Mouse (Mus musculus): ENCODE measurements around the gene Phb2.
A peak's percentile ranks its signal among the peaks of the same experiment; 100 is the strongest.

The Phb2 gene

DNA sequence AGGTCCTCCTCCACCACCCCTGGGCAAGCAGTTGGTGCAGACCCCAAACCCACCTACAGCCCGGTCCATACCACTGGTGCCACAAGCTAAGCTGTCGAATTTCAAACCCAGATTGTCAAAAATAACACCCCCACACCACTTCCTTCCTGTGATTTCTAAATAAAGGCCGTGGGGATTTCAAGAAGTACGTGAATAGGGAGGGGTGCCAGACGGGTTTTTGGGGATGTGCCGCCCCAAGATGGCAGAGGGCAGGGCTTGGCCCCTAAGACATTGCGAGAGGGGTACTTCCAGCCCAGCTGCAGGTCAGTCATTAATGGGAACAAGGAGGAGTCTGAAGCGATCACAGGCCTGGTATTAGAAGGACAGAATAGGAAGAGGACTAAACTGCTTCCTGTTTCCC is 11.4 kb downstream of the Phb2 start:
- no peak for DNase-seq (ENCODE audit: low spot score)

DNA sequence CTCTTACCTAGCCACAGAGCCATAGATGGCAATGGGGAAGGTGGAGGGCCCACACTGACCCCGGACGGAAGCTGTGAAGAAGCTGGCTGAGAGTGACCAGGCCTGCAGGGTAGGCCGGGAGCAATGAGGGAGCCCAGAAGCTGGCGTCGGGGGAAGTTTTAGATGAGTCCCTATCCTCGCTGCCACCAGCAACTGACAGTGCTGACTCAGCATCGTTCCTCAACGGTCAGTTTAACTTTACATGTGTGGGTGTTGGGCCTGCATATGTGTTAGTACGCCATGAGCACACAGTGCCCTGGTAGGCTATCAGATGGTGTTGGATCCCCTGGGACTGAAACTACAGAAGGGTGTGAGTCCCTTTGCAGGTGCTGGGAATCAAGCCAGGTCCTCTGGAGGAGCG is 12.3 kb downstream of the Phb2 start:
- DNase-seq (ENCODE audit: low spot score) = no peak

DNA sequence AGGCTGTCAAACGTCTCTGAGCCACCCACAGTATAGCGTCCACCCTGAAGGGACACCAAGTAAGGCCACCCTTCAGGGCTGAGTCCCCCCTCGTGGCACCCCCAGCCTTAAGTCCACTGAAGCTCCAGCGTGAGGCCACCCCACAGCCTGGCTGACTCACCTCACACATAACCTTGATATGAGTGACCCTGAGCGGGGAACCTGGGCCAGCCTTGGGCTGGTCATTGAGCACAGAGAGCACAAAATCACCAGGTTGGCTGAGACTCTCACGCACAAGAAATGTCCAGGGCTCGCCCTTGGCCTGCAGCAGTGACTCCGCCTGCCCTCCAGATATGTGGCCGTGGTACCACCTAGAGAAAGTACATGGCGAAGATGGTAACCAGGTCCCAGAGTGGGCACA is 16.5 kb downstream of the Phb2 start:
- DNase-seq (ENCODE audit: low spot score) = no peak

DNA sequence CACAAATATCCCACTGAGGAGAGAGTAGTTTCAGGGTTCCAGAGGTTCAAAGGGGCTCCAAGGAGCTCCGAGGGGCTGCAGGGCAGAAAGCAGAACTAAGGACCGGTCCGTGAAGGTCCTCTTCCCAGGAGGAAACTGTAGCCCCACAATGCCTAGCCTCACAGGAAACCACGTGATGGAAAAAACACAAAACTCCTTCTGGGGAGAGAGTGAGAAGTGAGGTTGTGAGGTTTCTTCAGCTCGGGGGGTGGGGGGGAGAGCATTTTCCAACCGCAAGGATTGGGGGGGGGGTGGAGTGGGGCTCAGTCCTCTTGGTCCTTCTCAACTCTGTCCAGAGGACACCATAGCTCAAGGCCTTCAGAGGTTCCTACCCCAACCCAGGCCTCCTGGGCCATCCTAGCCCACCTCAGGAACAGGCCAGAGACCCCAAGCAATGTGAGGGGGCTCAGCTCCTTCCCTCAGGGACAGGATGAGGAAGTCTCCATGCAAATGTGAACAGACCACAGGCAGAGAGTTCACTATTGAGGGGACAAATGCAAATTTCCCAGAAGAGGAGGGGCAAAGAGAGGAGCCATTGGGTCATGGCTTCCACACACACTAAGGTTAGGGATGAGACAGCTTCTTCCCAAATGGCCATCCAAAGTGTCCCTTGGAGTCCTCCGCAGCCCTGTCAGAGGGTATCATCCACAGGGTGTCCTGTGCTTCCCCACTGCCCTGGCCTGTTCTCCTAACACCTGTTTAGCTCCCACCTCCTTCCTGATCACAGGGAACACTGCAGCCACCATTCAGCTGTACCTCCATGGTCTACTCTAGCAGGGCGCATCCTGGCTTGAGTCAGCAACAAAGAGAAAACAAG is 17.9 kb downstream of the Phb2 start:
- no peak for DNase-seq (ENCODE audit: low spot score)

DNA sequence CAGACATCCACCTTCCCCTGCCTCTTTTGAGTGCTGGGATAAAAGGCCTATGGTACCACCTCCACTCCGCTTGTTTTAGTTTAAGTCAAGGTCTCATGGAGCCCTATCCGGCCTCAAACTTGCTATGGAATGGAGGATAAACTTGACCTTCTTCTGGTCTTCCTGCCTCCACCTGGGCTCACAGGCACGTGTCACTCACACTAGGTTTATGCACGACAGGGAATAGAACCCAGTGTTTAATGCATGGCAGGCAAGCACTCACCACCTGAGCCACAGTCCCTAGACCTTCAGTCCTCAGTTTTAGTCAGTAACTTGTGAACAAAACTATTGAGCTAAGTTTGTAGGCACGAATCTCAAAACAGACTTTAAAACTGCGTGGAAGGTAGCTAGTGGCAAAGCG is 18.9 kb downstream of the Phb2 start:
- DNase-seq (ENCODE audit: low spot score) = no peak

DNA sequence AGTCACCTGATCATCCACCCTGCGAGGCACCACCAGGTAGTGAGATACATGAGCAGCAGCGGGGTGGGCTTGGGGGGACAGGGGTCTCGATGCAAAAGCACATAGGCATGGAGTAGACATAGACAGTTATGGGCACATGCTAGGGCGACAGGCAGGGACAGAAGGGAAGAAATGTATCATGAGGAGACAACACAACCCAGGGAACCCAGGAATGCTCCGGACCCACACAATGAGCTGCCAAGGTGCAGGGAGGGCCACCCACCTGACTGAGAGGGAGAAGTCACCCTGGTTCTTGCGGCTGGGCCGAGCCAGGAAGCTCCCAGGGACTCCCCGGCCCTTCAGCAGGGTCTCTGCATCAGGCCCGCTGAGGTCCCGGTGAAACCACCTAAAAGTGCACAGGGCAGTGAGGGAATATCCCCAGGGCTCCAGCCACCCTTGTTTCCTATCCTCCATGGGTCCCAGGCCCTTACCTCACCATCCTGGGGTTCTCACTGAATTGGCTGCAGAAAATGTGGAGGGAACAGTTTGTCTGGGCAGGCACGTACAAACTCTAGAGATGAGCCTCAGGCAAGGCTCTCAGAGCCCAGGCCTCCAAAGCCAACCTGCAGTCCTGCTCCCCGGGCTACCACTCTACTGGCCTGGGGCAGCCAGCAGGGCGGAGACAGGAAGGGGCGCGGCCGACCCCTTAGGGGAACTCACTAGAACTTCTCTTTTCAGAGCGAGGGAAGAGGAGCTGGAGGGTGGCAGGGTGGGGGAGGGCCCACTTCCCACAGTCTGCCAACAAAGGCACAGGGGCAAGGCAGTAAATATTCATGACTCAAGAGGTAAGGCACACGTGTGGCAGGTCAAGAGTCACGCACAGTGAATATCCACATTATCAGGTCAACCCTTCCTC is 20.6 kb downstream of the Phb2 start:
- no peak for DNase-seq (ENCODE audit: low spot score)

DNA sequence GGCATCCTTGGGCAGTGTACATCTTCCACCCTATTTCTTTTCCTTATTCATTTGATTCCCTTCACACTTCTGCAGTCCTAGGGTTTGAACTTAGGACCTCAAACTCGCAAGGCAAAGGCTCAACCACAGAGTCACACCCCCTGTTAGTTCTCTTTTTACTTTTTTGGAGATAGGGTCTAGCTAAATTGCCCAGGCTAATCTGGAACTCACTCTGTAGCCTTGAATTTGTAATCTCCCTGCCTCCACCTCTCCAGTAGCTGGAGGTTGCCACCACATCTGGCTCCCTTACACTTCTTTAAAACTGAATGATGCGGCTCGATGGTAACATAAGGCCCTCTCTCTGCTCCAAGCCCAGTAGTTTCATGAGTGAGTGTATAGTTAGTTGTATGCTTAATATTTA is 22.3 kb downstream of the Phb2 start:
- DNase-seq (ENCODE audit: low spot score) = no peak

DNA sequence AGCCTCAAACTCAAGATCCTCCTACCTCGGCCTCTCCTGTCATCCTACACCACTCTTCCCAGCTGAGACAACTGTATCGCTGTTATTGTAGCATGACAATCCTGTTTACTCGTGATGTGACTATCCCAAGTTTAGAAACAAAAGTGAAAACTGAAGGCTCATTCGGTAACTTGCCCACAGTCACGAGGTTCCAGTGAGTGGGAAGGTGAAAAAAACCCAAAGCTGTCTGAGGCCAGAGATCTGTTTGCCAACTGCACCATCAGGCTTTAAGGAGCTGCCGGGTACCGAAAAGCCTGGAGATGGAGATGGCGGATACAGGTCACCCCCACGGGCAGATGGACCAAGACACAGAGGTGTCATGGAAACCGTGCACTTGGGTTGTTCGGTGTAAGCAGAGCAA is 24.9 kb downstream of the Phb2 start:
- no peak for DNase-seq (ENCODE audit: low spot score)

DNA sequence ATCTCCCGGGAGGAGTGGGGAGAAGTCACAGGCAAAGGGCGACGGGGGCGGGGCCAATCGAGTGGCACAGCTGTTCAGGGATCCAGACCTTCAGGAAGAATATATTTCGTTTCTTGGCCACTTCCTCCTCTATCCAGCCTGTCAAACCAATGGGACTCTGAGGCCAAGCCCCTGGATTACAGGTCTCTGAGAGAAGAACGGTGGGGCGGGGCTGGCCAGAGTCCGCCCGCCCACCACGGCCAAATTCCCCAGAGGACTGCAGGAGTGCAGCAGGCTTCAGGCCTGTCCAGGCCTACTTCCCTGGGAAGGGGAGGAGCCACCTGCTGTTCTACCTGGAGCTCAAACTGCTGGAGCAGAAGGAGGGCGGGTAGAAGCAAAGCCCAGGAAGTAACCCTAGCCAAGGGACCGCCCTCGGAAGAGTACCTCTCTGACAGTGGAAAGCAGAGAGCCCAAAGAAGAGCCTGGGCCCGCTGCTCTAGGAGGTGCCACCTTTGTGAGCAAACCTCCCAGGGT is 26.4 kb downstream of the Phb2 start, which contains the start of gene Ptpn6:
Gene Ptpn6, minus strand, starts transcription at position 204 of the 513 bp plus-strand sequence.
- peak; percentile 87 for DNase-seq (ENCODE audit: low spot score)

DNA sequence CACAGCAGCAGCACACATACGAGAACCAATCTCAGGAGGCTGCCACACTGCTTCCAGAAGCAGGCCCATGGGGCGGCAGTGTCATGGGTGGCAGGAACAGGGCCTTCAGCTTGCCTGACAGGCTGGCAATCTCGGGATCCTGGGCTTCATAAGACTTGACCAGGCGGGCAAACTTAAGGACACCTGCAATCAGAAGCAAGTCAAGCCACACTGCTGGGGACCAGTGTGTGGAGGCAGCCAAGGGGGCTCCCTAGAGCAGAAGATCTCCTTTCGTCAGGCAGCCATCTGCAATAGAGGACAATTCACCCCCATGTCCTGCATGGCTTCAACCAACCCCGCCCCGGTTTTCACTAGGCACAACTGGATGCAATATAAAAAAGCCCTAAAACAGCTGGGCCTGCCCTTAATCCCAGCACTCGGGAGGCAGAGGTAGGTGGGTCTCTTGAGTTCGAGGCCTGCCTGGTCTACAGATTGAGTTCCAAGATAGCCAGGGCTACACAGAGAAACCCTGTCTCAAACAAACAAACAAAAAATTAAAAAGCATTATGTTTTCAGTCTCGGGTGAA is 27.2 kb downstream of the Phb2 start:
- DNase-seq (ENCODE audit: low spot score) = peak; percentile 13

DNA sequence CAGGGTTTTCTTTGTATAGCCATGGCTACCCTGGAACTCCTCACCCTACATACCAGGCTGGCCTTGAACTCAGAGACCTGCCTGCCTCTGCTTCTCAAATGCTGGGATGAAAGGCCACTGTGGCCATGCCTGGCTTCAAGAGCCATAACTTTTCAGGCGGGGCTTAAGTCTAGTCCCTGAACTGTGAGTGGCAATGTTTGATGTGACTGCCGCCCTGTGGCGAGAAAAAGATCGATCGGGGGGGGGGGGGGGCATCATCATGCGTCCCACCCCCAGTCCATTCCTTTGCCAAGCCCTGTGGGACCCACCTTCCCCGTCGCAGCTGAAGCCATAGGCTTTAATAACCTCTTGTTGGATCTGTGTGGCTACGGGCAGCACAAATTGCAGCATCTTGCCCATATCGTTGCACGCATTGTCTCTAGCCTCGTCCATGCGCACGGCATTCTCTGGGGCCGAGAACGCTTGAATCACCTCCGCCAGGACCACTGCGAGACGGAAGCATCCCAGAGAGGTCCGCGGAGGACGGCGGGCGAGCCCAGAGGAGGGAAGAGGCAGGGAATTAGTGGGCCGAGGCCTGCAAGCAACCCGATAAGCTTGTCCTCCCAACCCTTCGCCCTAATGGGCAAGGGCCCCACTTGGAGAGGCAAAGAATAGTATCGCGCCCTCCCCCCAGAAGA is 28.2 kb downstream of the Phb2 start:
- DNase-seq (ENCODE audit: low spot score) = peak; percentile 81

DNA sequence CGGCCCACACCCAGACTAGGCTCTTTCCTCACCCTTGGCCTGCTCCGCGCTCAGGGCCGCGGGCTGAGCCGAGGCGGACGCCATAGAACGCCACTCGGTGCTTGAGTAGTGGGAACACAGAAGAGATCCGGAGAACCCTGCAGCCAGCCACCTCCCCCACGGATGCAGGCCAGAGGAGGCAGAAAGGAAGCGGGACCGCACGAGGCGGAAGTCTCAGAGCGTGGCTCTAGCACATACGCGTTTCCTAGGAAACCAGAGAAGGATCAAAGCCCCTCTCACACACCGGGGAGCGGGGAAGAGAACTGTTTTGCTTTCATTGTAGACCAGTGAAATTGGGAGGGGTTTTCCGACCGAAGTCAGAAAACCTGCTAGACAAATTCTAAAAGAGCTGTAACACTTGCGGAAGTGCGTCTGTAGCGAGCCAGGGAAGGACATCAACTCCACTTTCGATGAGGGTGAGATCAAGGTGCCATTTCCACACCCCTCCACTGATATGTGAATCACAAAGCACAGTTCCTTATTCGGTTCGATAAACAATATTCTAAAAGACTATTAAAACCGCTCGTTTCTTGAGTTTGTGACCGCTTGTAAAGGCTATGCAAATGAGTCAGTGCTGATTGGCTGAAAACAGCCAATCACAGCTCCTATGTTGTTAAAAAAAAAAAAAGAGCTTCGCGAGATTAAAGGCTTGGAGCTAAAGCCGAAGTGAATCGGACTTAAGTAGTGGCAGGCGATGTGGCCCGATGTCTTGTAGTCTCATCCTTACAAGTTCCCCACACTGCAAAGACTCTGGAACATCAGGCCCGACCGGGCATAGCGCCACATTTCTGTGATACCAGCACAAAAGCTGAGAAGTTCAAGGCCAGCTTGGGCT is 29.0 kb downstream of the Phb2 start, which contains the start of gene Grcc10:
Gene Grcc10, minus strand, starts transcription at position 487 of the 874 bp plus-strand sequence.
- peak; percentile 95 for DNase-seq (ENCODE audit: low spot score)

DNA sequence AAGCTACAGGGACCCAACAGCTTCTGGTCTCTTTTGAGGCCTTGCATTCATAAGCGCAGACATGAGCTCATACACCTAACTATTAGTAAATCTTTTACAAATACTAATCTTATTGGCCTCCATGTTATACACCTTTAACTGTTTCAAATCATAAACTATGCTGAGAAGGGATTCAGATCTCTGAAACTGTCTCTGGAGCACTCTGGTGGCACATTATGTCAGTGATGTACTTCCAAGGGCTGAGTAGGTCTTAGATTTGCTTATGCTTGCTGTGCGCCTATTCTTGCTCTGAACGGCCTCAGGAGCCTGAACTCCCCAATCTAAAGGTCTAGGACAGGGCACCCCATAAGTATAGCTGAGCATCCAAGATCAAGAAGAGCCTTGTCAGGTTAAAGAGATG is 29.7 kb downstream of the Phb2 start:
- DNase-seq (ENCODE audit: low spot score) = no peak

DNA sequence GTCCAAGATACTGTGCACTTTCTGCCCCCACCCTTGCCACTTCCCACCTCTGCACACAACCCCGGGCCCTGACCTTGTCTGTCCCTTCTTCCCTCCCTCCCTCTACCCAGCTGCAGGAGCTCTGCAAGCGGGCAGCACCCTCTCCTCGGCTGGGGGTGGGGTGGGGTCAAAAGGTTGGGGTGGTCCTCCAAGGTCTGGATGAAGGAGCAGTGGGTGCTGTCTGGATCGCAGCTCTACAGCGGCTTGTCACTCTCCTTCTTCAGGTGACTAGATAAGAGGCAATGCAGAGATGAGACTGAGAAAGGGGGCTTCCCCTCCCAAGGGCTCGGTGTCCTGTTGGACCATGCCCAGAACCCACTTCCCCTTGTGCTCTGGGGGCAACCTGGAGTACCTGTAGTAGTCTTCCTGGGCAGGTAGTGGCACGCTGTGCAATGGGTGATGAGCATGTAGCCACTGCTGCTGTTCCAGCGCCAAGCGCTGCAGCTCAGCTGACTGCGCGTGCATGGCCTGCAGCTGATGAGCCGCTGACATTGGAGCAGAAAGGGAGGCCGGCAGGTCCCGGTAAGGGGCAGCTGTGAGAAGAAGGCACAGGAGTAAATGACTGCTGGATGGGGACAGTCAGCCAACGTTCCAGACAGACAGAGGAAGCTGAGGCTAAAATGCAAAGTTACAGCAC is 30.8 kb downstream of the Phb2 start:
- DNase-seq (ENCODE audit: low spot score) = no peak

DNA sequence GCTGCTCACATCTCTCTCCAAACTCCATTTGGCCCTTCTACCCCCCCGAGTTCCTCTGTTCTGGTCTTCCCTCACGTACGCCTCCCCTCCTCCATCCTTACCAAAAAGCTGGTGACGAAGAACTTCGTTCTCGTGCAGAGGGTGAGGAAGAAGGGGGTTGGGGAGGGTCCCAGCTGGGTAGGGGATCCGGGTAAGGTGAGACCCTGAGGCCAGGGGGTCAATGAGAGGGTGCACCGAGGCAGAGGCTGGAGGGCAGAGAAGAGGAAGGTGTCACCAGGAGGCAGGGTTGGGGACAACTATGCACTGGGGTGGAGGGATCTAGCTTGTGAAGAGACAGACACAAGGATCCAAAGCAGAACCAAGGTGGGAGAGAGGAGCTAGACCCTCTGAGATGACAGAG is 31.5 kb downstream of the Phb2 start:
- DNase-seq (ENCODE audit: low spot score) = no peak

DNA sequence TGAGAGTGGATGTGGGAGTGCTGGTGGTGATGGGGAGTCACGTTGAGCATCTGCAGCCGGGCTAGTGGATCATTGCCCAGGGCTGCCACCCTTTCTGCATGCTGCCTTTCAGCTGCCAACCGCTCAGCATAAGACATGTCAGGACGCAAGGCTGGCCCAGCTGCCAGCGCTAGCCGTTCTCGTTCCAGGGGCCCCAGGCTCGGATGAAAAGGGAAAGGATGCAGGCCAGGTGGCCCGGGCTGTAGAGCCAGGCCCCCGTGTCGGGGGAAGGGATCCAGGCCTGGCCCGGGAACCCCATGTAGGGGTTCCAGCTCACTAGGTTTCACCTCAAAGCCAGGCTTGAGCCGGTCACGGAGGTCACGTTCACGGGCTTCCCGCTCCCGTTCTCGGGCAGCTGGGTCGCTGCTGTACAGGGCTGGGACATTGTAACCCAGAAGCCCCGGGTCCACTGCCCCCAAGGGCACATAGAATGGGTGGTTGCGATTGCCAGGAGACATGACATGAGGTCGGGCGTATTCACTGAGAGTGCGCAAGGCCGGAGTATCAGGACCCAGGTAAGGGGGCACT is 32.7 kb downstream of the Phb2 start:
- no peak for DNase-seq (ENCODE audit: low spot score)

DNA sequence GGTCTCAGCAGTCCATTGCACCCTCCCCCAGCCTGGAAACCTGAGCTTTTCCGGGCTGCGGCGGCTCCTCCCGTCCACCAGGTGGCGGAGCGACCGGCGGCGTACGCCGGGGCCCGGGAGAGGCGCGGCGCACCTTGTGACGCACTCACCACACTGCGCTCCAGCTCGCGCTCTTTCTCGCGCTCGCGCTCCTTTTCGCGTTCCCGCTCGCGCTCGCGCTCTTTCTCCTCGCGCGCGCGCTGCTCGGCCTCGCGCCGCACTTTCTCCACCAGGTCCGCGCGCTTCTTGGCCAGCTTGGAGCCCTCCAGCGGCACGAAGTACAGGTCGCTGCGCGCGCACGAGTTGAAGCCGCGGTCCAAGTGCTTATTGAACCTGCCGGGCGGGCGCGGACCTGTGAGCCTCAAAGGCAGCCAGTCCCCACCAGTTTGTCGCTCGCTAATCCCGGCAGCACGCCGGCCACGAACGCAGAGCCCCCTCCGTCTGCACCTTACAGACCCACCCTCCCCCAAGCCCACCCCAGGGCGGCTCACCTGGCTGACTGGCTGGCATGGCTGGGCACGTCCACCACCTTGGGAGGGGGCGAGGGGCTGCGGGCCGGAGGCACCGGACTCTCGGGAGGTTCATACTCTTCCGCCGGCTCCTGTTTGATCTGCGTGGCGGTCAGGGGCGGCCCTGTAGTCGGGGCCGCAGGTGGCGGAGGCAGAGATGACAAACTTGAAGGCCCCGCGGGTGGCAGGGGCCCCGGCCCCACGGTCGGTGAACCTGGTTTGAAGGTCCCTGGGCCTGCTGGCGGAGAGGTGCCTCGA is 33.6 kb downstream of the Phb2 start:
- peak; percentile 49 for DNase-seq (ENCODE audit: low spot score)

DNA sequence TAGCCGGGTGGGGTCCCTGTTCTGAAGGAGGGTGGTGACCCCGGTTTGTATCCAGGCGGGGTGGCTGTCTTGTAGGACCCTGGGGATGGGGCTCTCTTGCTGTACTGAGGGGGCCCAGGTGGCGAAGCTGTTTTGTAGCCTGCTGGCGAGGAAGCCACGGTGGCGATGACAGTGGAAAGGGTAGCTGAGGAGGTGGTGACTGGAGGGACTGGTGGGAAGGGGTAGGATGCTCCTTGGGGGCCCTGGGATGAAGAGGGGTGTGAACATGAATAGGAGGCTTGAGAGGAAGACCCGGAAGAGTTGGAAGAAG is 34.1 kb downstream of the Phb2 start:
- DNase-seq (ENCODE audit: low spot score) = no peak

Measured in MN1 (cell line).